Mouse (Mus musculus) hindbrain, embryonic 15.5 days (tissue): ENCODE data around the gene Ap1s3. TPM values are rescaled to one million over a fixed set of nuclear protein-coding genes. Genes with fewer than 3 reads are reported as not detected.

Experiments used
- ATAC-seq: fragments of 200-750 bp; cut with Nextera tagmentation; 2 replicates; pipeline ENCODE4 v1.8.0; 2017; ENCODE audit warnings: low read depth, moderate number of reproducible peaks, moderate TSS enrichment; ENCODE audit not compliant: low FRiP score
- H3K27ac ChIP-seq: fragments of 300-500 bp; sonication (generic); replicated peaks from 2 replicates; pipeline ENCODE4 v1.5.1; 2015; ENCODE audit warnings: mild to moderate bottlenecking, inconsistent platforms
- H3K27me3 ChIP-seq: fragments of 300-500 bp; sonication (generic); 2 replicates; pipeline ENCODE4 v1.6.1; 2015; ENCODE audit warnings: control low read depth, inconsistent platforms
- H3K36me3 ChIP-seq: fragments of 300-500 bp; sonication (generic); 2 replicates; pipeline ENCODE4 v1.6.1; 2015; ENCODE audit warnings: control low read depth, inconsistent platforms
- H3K4me1 ChIP-seq: fragments of 300-500 bp; sonication (generic); replicated peaks from 2 replicates; pipeline ENCODE4 v1.6.1; 2015; ENCODE audit warnings: control low read depth, inconsistent platforms
- H3K4me2 ChIP-seq: fragments of 300-500 bp; sonication (generic); 2 replicates; pipeline ENCODE4 v1.6.1; 2015; ENCODE audit warnings: moderate library complexity, mild to moderate bottlenecking, inconsistent platforms
- H3K4me3 ChIP-seq: fragments of 300-500 bp; sonication (generic); 2 replicates; pipeline ENCODE4 v1.5.1; 2015; ENCODE audit warnings: mild to moderate bottlenecking, inconsistent platforms
- H3K9ac ChIP-seq: fragments of 300-500 bp; sonication (generic); 2 replicates; pipeline ENCODE4 v1.6.1; 2015; ENCODE audit warnings: inconsistent platforms
- H3K9me3 ChIP-seq: fragments of 300-500 bp; sonication (generic); 2 replicates; pipeline ENCODE4 v1.6.1; 2016; ENCODE audit warnings: control low read depth, inconsistent platforms
- WGBS: fragments of 180-500 bp; shearing (Covaris S2); methylation state at CpG from one replicate; pipeline ENCODE4 v1.1.7; 2015; 5-methylcytosine and 5-hydroxymethylcytosine counted together
- polyA plus RNA-seq: library from polyadenylated mRNA; unstranded; fragments of >200 nt; fragmentation: Nextera tagmentation; extraction: Ambion mirVana; gene quantifications from 2 replicates; pipeline ENCODE4 v1.2.1, GENCODE M21; 2015

Gene Ap1s3
- 0.09 and 0.12 TPM in 2 replicates for polyA plus RNA-seq

- Histone ChIP-seq H3K27me3 (peaks cover 30% of the 10 kb centered on the region), H3K4me2 (peak within 1 kb of the TSS; percentile 100), H3K27ac (no peak within 1 kb of the TSS), H3K9ac (peak within 1 kb of the TSS; percentile 54), H3K4me1 (peaks cover 13% of the 10 kb centered on the region), H3K4me3 (peak within 1 kb of the TSS; percentile 59), H3K36me3 (no peaks in the 10 kb centered on the region), H3K9me3 (no peaks in the 10 kb centered on the region)
- peak; percentile 95 for ATAC-seq
- WGBS, result under 1% methylated on average over 51 of the region's 51 CpGs
Measured at GRCm38 (mm10) chr1:79671543-79672337, at the start of gene Ap1s3. TSS of gene Ap1s3 (minus strand) at chr1:79671972.

- WGBS, result 88% methylated on average over 13 of the region's 13 CpGs
- no peak for ATAC-seq
- Histone ChIP-seq H3K4me1 (peaks cover 14% of the 10 kb centered on the region), H3K4me2 (no peak overlapping the region), H3K4me3 (no peak overlapping the region), H3K36me3 (peaks cover 27% of the 10 kb centered on the region; the same call in 1 of the 2 replicates), H3K27me3 (no peaks in the 10 kb centered on the region), H3K9ac (no peak overlapping the region), H3K27ac (no peak overlapping the region), H3K9me3 (no peaks in the 10 kb centered on the region)
Measured at GRCm38 (mm10) chr1:79714152-79714923, 42.6 kb upstream of the Ap1s3 start.

GRCm38 (mm10) chr1:79713081-79713480 is 41.3 kb upstream of the Ap1s3 start:
- Histone ChIP-seq H3K27me3 (no peaks in the 10 kb centered on the region), H3K4me3 (no peak overlapping the region), H3K27ac (no peak overlapping the region), H3K9ac (no peak overlapping the region), H3K36me3 (peaks cover 30% of the 10 kb centered on the region; the same call in 1 of the 2 replicates), H3K4me1 (peaks cover 14% of the 10 kb centered on the region), H3K9me3 (no peaks in the 10 kb centered on the region), H3K4me2 (no peak overlapping the region)
- 87% methylated on average over 5 of the region's 5 CpGs for WGBS
- ATAC-seq, result no peak

GRCm38 (mm10) chr1:79711147-79712126 is 39.7 kb upstream of the Ap1s3 start:
- ATAC-seq, result no peak
- Histone ChIP-seq H3K9me3 (no peaks in the 10 kb centered on the region), H3K4me2 (no peak overlapping the region), H3K27me3 (no peaks in the 10 kb centered on the region), H3K4me3 (no peak overlapping the region), H3K4me1 (peaks cover 14% of the 10 kb centered on the region), H3K36me3 (peaks cover 32% of the 10 kb centered on the region; the same call in 1 of the 2 replicates), H3K9ac (no peak overlapping the region), H3K27ac (peak overlapping the region; percentile 17; the same call in 1 of the 2 replicates)
- 81% methylated on average over 18 of the region's 18 CpGs for WGBS

DNA sequence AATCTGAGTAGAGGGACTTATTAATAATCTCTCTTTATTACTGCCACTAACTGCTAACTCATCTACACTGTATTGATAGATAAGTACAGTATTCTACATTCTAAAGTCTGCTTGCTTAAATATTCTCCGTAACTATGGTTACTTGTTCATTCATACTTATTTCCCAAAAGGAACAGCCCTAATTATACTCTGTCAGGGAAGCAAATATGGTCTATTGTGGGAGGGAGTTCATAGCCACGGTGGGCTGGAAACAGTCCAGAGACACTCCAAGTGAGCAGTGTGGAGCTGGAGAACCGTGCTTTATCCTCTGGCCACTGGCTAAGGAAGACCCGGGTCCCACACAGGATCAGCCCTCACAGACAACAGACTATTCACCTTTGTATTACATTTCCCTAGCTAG is 38.9 kb upstream of the Ap1s3 start:
- Histone ChIP-seq H3K4me3 (no peak overlapping the region), H3K9ac (no peak overlapping the region), H3K27me3 (no peaks in the 10 kb centered on the region), H3K9me3 (no peaks in the 10 kb centered on the region), H3K4me1 (peaks cover 14% of the 10 kb centered on the region), H3K36me3 (peaks cover 38% of the 10 kb centered on the region; the same call in 1 of the 2 replicates), H3K27ac (peak overlapping the region; percentile 17; the same call in 1 of the 2 replicates), H3K4me2 (no peak overlapping the region)
- ATAC-seq, result peak; percentile 65; the same call in 1 of the 2 replicates
- 37% methylated on average over 4 of the region's 4 CpGs for WGBS

DNA sequence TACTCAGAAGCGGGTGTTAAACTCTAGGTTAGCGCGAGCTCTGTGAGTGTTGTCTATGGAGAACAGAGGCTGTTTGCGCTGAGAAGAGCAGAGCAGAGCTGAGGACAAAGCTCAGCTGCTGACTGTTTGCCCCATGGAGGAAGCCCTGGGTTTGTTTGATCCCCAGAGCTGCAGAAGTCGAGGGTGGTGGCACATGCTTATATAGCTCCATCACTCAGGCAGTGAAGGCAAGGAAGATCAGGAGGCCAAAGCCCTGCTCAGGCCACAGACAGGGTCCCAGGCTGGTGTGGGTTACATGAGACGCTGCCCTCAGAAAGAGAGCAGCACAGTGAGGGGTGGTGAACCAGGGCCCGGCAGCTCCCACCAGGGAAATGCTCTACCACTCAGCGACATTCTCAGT is 38.4 kb upstream of the Ap1s3 start:
- H3K27me3 ChIP-seq, result no peaks in the 10 kb centered on the region
- H3K27ac ChIP-seq, result 0 out of 2 replicates have a peak overlapping the region, but pooled peaks have one; percentile 51
- H3K4me3 ChIP-seq, result no peak overlapping the region
- no peak overlapping the region for H3K9ac ChIP-seq
- WGBS, result 76% methylated on average over 8 of the region's 8 CpGs
- H3K4me1 ChIP-seq, result peaks cover 14% of the 10 kb centered on the region
- H3K36me3 ChIP-seq, result peaks cover 41% of the 10 kb centered on the region; the same call in 1 of the 2 replicates
- H3K4me2 ChIP-seq, result no peak overlapping the region
- no peak for ATAC-seq
- H3K9me3 ChIP-seq, result no peaks in the 10 kb centered on the region

- H3K4me3 ChIP-seq, result no peak overlapping the region
- peaks cover 34% of the 10 kb centered on the region for H3K36me3 ChIP-seq
- H3K9me3 ChIP-seq, result no peaks in the 10 kb centered on the region
- H3K27ac ChIP-seq, result no peak overlapping the region
- no peak overlapping the region for H3K9ac ChIP-seq
- no peak for ATAC-seq
- H3K27me3 ChIP-seq, result no peaks in the 10 kb centered on the region
- no peak overlapping the region for H3K4me2 ChIP-seq
- 90% methylated on average over 9 of the region's 9 CpGs for WGBS
- H3K4me1 ChIP-seq, result peaks cover 14% of the 10 kb centered on the region
Measured at GRCm38 (mm10) chr1:79707383-79707782, 35.6 kb upstream of the Ap1s3 start.

GRCm38 (mm10) chr1:79706707-79707106 is 34.9 kb upstream of the Ap1s3 start:
- WGBS, result 88% methylated on average over 3 of the region's 3 CpGs
- H3K36me3 ChIP-seq, result peaks cover 37% of the 10 kb centered on the region

DNA sequence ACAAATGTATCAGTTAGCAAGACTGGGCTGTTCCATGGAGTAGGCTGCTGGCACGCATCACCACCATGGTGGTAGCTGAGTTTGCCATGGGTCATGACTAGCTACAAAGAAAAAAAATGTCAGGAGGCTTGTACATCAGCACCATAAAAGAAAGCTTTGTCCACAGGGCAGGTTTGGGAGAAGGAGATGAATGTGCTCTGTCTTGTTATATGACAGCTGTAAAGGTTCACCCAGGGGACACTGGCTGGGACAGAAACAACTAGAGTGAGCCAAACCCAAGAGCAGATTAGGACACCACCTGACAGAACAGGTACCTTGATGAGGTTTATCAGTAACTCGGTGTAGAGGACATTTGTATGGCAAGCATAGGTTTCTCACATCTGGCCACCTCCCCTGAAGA is 32.9 kb upstream of the Ap1s3 start:
- Histone ChIP-seq H3K4me3 (no peak overlapping the region), H3K9ac (no peak overlapping the region), H3K9me3 (no peaks in the 10 kb centered on the region), H3K4me1 (no peaks in the 10 kb centered on the region), H3K4me2 (no peak overlapping the region), H3K27me3 (no peaks in the 10 kb centered on the region), H3K27ac (no peak overlapping the region), H3K36me3 (peaks cover 41% of the 10 kb centered on the region)
- ATAC-seq, result no peak
- 92% methylated on average over 2 of the region's 2 CpGs for WGBS

More at GRCm38 (mm10) chr1:79706707-79707106, 34.9 kb upstream of the Ap1s3 start:
- Histone ChIP-seq H3K4me2 (no peak overlapping the region), H3K27me3 (no peaks in the 10 kb centered on the region), H3K4me3 (no peak overlapping the region), H3K4me1 (peaks cover 14% of the 10 kb centered on the region), H3K9me3 (no peaks in the 10 kb centered on the region), H3K27ac (no peak overlapping the region), H3K9ac (no peak overlapping the region)
- ATAC-seq, result no peak

DNA sequence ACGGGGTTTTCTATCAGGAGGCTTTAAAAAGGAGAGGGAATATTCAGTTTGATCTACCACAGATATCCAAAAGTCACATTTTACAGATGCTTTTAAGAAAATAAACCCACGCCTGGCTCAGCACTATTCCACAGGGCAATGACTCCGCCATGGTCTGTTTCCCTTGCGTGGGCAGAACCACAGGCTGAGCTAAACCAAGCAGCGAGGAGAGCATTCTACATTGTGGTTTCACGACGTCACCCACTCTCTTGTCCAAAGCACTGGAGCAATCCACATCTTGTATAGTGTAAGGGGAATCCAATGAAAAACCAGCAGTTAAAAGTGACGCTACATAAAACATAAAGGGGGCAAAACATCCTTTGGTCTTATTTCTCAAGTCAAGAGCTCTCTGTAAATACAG is 31.7 kb upstream of the Ap1s3 start:
- 92% methylated on average over 8 of the region's 8 CpGs for WGBS
- peaks cover 34% of the 10 kb centered on the region for H3K36me3 ChIP-seq

GRCm38 (mm10) chr1:79698506-79698905 is 26.7 kb upstream of the Ap1s3 start:
- Histone ChIP-seq H3K27me3 (no peaks in the 10 kb centered on the region), H3K36me3 (peaks cover 10% of the 10 kb centered on the region; the same call in 1 of the 2 replicates), H3K4me3 (no peak overlapping the region), H3K9ac (no peak overlapping the region), H3K4me2 (no peak overlapping the region), H3K9me3 (no peaks in the 10 kb centered on the region), H3K27ac (no peak overlapping the region), H3K4me1 (peaks cover 8% of the 10 kb centered on the region)
- 88% methylated on average over 2 of the region's 2 CpGs for WGBS
- no peak for ATAC-seq

More for the DNA sequence above, 31.7 kb upstream of the Ap1s3 start:
- Histone ChIP-seq H3K27me3 (no peaks in the 10 kb centered on the region), H3K9me3 (no peaks in the 10 kb centered on the region), H3K4me2 (no peak overlapping the region), H3K4me1 (no peaks in the 10 kb centered on the region), H3K9ac (no peak overlapping the region), H3K4me3 (no peak overlapping the region), H3K27ac (no peak overlapping the region)
- ATAC-seq, result no peak
